Mouse (Mus musculus) adrenal gland, adult 2 months (tissue): ENCODE measurements around the gene Nt5c3b. TPM values are rescaled to one million over a fixed set of nuclear protein-coding genes. Genes with fewer than 3 reads are reported as not detected.

ENCODE experiments used
- DNase-seq: peaks from one replicate; pipeline ENCODE4 v3.0.0; 2021
- polyA plus RNA-seq: library from polyadenylated mRNA; depleted of rRNA; stranded (reverse); fragments of >200 nt; gene quantifications from 2 replicates; pipeline ENCODE4 v1.2.3, GENCODE M21; 2012
- total RNA-seq, 2 experiments: library from RNA; stranded (reverse); gene quantifications; 2 replicates each; pipeline ENCODE4 v1.2.3; 2021

Nt5c3b gene
- total and polyA plus RNA-seq, 3 experiments = 46.0 to 58.7 (median 54.3) TPM

DNA sequence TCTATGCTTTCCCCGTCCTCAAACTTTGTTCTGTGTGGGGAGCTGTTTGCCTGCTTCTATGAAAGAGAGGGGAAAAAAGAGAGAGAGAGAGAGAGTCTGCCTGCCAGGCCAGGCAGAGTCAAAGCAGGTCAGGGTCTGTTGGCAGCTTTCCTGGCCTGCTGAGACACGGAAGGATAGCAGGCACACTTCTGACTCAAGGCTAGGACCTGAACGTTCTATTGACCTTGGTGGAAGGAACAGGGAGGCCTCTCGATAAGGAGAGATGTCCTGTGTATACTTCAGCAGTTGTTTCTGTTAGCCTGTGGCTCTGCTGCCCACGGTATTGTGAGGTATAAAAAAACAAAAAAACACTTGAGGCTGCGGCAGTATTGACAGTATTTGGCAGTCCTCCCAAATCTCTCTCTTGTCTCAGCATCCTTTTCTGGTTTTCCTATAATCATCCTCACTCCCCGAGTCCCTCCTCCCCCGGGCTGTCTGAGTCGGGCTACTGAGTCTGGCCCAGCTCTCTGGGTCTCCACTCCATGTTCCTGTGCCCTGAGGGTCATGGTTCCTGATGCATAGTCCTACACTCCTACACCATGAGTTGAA is 12.9 kb downstream of the Nt5c3b start:
- peak; percentile 91 for DNase-seq

DNA sequence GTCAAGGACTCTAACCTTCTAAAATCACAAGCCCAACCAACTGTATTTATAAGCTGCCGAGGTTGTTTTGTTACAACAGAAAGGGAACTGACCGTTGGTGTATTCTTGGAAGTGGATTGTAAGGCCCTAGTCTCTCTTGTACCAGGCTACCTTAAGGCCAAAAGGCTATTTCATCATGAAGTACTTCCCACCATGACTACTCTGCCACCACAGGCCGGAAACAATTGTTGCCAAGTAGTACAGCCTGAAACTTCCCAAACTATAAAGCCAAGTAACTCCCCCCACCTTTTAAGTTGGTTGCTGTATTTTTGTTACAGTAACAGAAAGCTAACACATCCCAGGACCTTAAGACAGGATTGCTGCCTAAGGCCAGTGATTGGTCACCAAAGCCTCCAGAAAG is 14.8 kb downstream of the Nt5c3b start:
- no peak for DNase-seq

DNA sequence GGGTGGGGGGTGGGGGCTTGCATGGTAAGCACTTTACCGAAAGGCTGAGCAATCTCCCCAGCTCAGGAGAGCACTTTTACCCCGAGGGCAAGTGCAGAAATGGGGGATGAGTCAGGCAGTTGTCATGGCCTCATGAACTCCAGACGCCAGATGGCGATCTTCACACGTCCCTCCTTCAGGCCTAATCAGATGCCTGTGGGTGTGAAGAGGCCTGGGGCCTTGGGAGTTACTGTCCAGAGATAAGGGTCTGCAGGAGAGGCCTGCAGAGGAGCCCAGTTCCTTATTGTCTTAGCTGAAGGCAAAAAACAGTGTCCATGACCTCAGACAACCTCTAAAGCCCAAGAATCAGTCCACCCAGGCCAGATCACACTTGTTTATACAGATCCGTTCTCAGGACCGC is 15.8 kb downstream of the Nt5c3b start:
- DNase-seq = peak; percentile 88

DNA sequence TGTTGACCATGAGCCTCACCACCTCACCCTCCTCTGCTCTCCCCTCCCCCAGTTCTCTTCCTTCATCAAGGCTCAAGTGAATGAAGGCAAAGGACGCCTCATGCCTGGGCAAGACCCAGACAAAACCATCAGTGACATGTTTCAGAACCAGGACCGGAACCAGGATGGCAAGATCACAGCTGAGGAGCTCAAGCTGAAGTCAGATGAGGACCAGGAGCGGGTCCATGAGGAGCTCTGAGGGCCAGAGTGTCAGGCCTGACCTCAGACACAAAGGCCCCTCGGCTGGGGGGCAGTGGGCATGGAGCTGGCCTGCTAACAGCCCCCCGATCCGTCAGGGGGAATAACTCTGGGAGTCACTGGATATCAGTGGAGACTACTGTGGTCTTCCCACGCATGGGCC is 17.8 kb downstream of the Nt5c3b start:
- DNase-seq = no peak

DNA sequence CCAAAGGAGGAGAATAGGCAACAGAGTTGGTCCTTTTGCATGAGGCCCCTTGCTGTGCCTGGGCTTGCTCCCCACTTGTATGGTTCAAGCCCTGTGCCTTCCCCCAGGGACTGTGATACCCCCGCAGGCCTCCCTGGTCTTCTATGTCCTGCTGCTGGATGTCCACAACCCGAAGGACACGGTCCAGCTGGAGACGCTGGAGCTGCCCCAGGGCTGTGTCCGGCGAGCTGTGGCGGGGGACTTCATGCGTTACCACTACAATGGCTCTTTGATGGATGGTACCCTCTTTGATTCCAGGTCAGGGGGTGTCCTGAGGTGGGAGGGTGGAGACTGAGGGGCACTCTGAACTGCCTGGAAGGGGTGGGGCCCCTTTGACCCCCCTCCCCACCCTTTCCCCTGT is 20.1 kb downstream of the Nt5c3b start:
- no peak for DNase-seq

DNA sequence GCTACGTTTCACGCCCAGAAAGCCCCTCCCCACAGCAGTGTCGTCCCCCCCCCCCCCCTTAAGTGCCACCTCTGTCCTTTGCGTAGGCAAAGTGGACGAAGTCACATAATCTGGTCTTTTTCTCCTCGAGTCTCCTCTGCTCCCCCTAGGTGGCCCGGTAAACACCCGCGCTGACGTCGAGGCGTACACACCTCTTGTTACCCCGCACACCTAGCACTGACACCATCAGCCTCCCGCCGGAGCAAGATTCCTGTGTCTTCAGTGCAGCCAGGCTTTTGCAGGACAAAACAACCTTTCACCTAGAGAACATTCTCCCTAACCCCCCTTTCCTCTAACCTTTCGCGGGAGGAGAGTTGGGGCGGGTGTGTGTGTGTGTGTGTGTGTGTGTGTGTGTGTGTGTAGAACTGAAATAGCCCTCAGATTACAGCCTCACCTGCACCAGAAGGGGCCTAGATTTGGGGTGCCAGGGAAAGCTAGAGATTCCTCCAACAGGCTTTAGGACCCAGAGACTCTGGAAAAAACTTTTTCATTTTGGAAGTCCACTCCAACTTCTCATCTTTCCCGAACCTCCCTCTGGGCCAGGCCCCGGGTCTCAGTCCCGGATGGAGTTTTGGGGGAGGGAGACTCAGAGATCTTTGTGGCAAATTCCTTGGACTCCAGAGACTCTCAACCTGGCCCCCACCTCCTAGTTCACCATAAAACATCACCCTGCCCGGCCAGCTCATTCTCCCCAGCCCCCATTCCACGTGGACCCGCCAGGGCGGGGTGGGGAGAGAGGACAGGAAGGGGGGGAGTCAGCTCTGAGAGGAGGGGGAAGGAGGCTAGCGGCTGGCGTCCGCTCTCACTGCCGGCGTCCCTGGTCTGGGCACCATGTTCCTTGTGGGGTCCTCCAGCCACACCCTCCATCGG is 26.4 kb downstream of the Nt5c3b start, which contains the start of gene Fkbp10:
TSS of gene Fkbp10 (plus strand) at position 784 of the 909 bp plus-strand sequence.
- peak; percentile 82 for DNase-seq

DNA sequence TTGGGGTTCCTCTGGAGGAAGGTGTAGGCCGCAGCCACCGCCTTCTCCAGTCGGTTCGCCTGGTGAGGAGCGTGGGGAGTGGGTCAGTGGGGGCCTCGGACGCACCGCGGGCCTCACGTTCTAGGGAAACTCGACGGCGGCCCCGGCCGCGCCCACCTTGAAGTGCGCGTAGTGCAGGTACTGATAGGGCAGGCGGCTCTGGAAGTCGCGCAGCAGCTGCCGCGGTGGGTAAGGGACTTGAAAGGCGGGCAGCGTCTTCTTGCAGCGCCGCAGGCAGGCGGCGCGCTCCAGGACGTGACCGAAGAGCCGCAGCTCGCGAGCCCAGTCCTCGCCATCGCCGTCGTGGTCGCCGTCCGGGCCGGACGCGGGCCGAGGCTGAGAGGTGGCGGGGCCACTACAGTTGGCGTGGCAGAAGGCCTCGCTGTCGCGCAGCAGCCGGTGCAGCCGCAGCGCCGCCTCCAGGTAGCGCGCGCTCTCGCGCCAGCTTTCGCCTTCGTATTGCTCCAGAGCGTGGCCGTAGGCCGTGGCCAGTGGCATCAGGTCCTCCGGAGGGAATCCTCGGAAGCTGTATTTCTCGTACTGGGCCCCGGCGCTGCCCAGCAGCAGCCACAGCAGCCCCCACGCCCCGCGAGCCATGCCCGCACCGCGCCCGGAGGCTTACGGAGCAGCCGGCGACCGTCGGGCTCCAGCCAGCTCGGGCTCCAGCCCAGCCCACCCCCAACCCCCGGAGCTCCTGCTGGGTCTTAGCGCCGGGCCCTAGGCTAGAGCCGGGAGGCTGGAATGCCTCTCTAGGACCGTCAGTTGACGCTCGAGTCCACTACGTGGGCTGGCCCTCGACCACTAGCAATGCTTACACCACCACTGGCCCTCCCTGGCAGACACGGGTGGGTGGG is 27.3 kb downstream of the Nt5c3b start, which contains the start of gene P3h4:
TSS of gene P3h4 (minus strand) at position 816 of the 893 bp plus-strand sequence.
- DNase-seq = peak; percentile 93

DNA sequence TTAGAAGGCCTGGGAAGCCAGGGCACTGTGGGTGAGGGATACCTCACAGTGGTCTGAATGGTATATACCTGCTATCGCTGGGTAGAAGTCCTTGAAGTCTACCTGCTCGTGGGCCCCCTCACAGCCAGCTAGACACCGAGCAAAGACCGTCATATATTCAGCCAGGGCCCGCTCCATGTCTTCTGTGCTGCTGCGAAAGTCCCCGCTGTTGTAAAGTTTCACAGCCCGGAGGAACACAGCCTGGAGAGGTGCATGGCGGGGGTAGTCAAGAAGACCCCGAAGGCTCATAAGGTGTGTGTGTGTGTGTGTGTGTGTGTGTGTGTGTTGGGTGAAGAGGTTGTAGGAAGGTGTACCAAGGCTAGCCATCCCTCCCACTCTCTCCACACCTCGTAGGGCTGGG is 28.1 kb downstream of the Nt5c3b start:
- no peak for DNase-seq

DNA sequence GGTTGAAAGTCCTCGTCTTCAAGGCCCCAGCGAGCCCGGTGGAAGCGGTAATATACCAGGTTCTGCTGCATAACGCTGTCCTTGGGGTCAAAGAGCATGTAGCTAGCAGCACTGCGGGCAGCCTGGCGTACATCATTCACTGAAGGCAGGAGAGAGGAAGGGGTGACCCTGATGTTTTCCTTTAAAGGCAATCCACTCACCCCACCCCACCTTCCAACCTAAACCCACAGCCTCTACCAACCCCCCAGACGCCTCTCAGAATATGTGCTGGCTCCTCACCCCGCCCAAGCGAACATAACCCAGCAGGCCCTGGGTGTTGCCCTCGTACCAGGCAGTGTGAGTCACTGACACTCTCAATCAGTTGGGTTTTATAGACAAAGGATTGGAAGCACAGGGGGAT is 29.9 kb downstream of the Nt5c3b start:
- DNase-seq = peak; percentile 55

DNA sequence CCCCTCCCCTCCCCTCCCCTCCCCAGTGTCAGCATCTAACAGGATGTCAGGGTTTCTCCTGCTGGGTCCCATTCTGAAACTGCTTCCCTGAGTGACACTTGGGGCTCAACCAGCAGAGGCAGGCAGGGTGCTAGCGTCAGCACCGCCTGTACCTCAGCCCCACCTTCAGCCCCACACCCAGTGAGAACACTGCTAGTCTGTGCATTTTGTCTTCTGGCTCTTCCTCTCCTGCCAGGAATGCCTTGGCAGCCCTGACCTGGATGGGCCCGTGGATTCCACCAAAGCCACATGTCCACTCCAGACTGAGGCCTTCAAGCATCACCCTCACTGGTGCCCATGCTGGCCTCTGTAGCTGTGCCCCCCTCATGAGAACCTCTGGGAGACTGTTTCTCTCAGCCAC is 31.9 kb downstream of the Nt5c3b start:
- no peak for DNase-seq

DNA sequence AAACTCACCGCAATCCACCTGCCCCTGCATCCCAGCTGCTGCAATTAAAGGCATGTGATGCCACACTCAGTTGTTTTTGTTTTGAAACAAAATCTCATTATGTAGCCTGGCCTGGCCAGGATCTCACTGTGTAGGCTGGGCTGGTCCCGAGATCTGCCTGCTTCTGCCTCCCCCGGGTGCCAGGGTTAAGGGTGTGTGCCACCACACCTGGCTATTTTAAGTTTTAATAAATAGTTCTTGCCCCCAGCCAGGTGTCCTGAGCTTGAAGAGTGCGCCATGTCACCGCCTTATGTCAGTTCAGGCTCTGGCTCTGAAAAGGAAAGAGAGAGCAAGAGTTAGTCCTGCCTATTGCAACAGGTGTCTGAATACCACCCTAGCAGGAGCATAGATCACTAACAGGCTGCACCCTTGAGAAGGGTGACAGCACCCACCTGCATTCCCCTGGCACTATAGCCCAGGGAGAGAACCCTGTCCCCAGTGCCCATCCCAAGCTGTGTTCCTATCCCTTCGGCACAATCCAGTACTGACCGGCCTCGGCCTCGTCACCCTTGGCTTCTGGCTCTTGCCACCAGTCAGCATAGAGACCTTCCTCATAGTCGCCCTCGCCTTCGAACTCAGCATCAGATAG is 32.7 kb downstream of the Nt5c3b start:
- no peak for DNase-seq

DNA sequence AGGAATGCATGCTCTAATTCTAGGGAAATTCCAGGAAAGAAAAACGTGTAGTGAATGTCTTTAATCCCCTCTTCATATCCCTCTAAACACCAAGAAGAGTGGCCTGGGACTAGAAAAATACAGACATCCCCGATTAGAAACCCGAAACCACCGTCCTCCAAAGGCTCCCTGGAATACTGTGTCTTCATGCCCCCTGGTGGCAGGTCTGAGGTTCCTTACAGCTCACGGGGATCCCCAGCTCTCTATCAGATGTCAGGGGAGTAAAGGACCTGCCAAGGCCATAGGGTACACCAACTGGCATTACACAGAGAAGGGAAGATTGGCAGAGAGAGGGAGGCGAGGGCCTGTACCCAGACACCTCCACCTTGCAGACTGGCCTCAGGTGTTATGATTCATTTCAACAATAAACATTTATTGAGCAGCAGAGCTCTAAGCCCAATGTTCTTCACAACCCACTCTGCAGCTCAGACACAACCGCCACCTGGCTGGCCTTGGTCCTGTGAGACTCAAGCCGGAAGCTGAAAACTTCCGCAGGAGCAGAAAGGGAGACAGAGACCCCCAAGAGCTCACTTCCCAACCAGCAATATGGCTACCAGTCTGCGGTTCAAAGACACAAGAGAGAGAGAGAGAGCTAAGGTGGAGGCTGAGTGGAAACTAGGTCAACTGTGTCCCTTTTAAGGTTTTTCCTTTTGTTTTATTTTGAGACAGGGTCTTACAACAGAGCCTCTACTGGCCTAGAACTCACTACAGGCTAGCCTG is 33.4 kb downstream of the Nt5c3b start:
- peak; percentile 71 for DNase-seq

DNA sequence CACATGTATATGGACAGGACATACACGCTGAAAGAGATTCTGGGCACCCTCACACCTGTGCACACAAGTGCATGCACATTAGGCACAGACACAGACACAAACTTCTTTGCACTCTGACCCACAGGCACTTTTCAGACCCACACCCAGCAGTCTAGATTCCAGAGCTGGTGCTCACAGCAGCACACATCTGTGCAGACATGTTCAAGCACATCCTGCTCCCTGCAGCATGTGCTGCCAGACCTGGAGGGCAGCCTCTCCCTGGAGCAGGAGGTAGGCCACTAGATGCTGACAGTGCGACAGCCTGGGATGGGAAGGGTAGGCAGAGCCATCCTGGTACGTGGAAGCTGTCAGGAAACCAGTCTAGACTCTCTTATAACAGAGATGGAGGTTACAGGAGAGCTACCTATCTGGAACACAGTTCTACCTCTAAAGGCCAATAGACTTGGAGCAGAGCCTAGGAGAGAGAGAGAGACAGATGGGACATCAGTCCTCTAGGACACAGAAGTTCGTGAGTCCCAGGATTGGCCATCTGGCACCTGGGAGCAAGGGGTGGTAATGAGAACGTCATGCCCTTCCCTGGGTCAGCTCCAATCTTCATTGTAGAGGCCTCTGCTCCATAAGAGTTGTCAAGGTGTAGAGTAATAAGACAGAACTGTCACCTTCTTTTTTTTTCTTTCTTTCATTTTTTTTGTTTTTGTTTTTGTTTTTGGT is 34.5 kb downstream of the Nt5c3b start:
- DNase-seq = no peak

DNA sequence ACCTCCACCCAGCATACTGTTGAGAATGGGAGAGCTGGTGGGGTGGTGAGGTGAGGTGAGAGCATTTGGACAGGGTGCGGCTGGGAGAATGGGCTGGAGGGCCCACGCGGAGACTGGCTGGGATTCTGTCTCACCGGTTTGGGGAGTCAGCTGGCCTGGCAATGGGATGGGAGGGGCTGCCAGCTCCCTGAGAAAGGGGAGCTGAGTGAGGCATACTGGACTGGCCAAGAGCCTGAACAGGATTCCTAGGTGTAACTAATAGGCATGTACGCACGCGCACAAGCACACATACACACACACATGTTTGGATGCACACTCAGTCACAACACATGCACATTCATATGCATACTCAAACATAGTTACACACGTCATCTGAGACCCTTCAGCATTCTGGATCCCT is 35.3 kb downstream of the Nt5c3b start:
- no peak for DNase-seq

DNA sequence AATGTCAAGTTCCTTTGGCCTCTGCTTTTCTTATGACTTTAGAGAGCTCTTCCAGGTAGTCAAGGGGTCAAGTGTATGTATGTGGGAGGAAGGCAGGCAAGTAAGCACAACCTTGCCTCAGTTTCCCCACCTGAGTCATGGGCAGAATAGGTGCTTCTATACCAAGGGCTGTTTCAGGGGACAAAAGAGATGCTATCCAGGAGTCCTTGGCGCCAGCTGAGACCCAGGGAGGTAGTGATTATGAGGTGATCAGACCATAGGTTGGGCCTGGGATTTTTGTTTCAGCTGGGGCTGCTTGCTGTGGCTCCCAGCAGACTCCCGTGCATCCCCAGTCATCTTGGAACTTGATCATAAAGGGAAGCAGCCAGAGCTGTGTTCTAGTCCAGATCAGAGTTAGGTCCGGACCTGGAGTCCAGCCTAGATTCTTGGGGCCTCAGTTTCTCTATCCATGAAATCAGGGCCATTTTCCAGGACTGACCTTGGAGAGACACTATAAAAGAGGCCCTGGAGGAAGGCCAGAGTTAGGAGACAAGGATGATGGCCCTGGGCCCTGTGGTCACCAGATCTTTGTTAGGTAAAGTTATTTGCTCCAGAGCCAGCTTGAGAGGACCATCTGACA is 37.0 kb downstream of the Nt5c3b start:
- no peak for DNase-seq

DNA sequence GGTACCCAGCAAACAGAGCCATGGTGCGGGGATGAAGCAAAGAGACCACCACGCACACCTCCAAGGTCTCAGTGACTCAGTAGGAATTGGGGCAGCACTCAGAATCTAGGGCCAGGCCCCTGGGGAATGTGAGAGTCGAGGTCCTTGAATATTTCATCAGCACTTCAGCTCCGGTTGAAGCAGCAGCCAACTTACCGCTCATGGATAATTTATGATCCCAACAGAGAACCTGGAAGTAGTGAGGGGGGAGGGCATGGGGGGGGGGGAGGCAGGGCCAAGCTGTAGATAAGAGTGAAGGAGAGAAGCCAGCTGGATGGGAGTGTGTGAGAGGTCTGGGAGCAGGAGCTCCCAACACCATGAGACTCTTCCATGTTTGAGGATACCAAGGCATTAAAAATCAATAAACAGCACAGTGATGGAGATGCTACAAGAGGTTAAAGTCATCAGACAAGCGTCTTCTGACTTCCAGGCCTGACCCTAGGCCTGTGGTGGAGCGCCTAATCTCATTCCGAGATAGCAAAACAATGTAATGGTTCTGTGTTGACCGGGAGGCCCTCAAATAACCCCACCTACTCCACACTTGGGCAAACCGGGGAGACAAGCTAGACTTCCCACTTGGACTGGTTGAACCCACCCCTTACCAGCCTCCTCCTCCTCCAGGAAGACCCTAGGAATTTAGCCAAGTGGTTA is 38.0 kb downstream of the Nt5c3b start:
- DNase-seq = peak; percentile 41

DNA sequence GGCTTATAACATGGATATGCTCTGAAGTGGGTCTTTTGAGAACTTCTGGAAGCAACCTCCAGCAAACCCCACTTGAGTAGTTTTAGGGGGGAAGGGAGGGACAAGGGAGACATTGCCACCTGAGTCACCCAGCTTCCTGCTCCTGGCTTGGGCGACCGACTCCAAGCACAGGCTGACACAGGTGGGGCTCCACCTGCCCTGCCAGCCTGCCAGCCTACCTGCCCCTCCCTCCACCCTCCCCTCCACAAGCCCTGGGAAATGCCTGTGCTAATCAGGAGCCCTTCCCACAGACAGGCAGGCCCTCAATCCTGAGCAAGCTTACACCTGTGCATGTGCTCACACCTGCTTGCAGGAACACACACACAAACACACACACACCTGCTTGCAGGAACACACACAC is 38.9 kb downstream of the Nt5c3b start:
- no peak for DNase-seq

DNA sequence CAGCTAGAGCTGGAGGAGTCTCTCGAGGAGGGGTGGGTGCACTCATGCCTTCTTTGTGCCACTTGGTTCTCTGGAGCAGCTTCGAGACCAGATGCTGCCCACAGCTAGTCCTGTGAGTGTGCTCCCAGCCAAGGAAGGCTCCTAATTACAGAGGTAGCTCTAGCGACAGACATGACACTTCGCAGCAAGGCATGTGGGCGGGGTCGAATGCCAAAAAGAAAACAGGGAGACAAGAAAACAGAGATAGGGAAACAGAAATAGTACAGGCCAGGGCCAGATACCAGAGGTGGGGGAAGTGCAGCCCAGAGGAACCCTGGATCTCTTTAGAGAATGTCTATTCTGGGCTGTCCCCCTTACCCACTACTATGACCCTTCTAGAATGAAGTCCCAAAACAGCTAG is 39.4 kb downstream of the Nt5c3b start:
- no peak for DNase-seq

DNA sequence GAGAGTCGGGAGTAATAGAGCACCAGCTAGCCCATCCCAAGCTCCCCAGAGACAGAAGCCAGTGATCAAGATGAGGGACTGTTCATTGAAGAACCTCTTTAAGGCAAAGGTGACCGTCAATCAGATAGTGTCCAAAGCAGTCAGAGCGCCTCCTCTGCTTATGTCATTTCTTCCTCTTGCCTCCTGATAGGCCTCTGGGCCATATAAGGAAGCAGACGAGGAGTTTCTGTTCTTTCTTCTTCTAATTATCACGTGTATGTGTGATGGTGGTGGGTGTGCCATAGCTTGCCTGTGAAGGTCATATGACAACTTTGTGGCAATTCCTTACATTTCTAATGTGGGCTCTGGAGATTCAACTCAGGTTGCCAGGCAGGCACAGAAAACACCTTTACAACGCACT is 40.8 kb downstream of the Nt5c3b start:
- no peak for DNase-seq
